Mouse (Mus musculus) intestine, embryonic 16.5 days (tissue): ENCODE data around the gene Slc18b1. TPM values are rescaled to one million over a fixed set of nuclear protein-coding genes. Genes with fewer than 3 reads are reported as not detected.

ENCODE experiments used
- ATAC-seq: fragments of 200-750 bp; cut with Nextera tagmentation; 2 replicates; pipeline ENCODE4 v1.8.0; 2017; ENCODE audit warnings: moderate TSS enrichment, moderate library complexity
- H3K27ac ChIP-seq: fragments of 300-500 bp; sonication (generic); 2 replicates; pipeline ENCODE4 v1.5.1; 2014; ENCODE audit warnings: mild to moderate bottlenecking, low read length
- H3K27me3 ChIP-seq: fragments of 300-500 bp; sonication (generic); replicated peaks from 2 replicates; pipeline ENCODE4 v1.6.1; 2014; ENCODE audit warnings: low read length, control low read depth, mixed read lengths; ENCODE audit not compliant: control insufficient read depth, insufficient read depth
- H3K36me3 ChIP-seq: fragments of 300-500 bp; sonication (generic); 2 replicates; pipeline ENCODE4 v1.6.1; 2014; ENCODE audit warnings: low read length, control low read depth; ENCODE audit not compliant: control insufficient read depth, insufficient read depth
- H3K4me1 ChIP-seq: fragments of 300-500 bp; sonication (generic); 2 replicates; pipeline ENCODE4 v1.6.1; 2014; ENCODE audit warnings: low read length, control low read depth, mixed read lengths; ENCODE audit not compliant: control insufficient read depth, insufficient read depth
- H3K4me2 ChIP-seq: fragments of 300-500 bp; sonication (generic); 2 replicates; pipeline ENCODE4 v1.6.1; 2014; ENCODE audit warnings: low read depth, low read length, control low read depth
- H3K4me3 ChIP-seq: fragments of 300-500 bp; sonication (generic); 2 replicates; pipeline ENCODE4 v1.5.1; 2014; ENCODE audit warnings: mild to moderate bottlenecking, low read length
- H3K9ac ChIP-seq: fragments of 300-500 bp; sonication (generic); 2 replicates; pipeline ENCODE4 v1.6.1; 2014; ENCODE audit warnings: low read depth, low read length
- H3K9me3 ChIP-seq: fragments of 300-500 bp; sonication (generic); 2 replicates; pipeline ENCODE4 v1.6.1; 2016; ENCODE audit warnings: low read length, control low read depth; ENCODE audit not compliant: control insufficient read depth
- WGBS: fragments of 180-500 bp; shearing (Covaris S2); extraction: QIAGEN DNeasy Blood & Tissue Kit; methylation state at CpG from one replicate; pipeline ENCODE4 v1.1.7; 2014; 5-methylcytosine and 5-hydroxymethylcytosine counted together
- polyA plus RNA-seq: library from polyadenylated mRNA; unstranded; fragments of >200 nt; fragmentation: Nextera tagmentation; extraction: Ambion mirVana; gene quantifications from 2 replicates; pipeline ENCODE4 v1.2.1, GENCODE M21; 2015

The Slc18b1 gene
- polyA plus RNA-seq, 1 experiment from 2014 or later = 21.2 TPM

GRCm38 (mm10) chr10:23836003-23836964, 39.5 kb downstream of the Slc18b1 start:
- Histone ChIP-seq H3K27me3 (no peaks in the 10 kb centered on the region), H3K9me3 (no peaks in the 10 kb centered on the region), H3K4me1 (peaks cover 2% of the 10 kb centered on the region), H3K4me3 (no peak overlapping the region), H3K9ac (no peak overlapping the region), H3K4me2 (no peak overlapping the region), H3K27ac (peak overlapping the region; percentile 28; the same call in 1 of the 2 replicates), H3K36me3 (no peaks in the 10 kb centered on the region)
- WGBS = 54% methylated on average over 9 of the region's 9 CpGs
- peak; percentile 82 for ATAC-seq

- no peaks in the 10 kb centered on the region for H3K27me3 ChIP-seq
- 0 out of 2 replicates have a peak overlapping the region, but pooled peaks have one; percentile 28 for H3K27ac ChIP-seq
- H3K9me3 ChIP-seq = no peaks in the 10 kb centered on the region
- no peak for ATAC-seq
- 80% methylated on average over 3 of the region's 3 CpGs for WGBS
- no peak overlapping the region for H3K9ac ChIP-seq
- no peak overlapping the region for H3K4me2 ChIP-seq
- peaks cover 2% of the 10 kb centered on the region for H3K4me1 ChIP-seq
- H3K4me3 ChIP-seq = no peak overlapping the region
- H3K36me3 ChIP-seq = no peaks in the 10 kb centered on the region
Observed at GRCm38 (mm10) chr10:23837115-23837514, 40.3 kb downstream of the Slc18b1 start.

- WGBS = 89% methylated on average over 3 of the region's 3 CpGs
- peak; percentile 36 for ATAC-seq
Observed at GRCm38 (mm10) chr10:23838910-23839309, 42.1 kb downstream of the Slc18b1 start.

GRCm38 (mm10) chr10:23839368-23839767, 42.6 kb downstream of the Slc18b1 start:
- no peak overlapping the region for H3K4me3 ChIP-seq
- H3K4me1 ChIP-seq = peaks cover 2% of the 10 kb centered on the region
- 34% methylated on average over 9 of the region's 9 CpGs for WGBS
- H3K9ac ChIP-seq = no peak overlapping the region
- no peak overlapping the region; the same call in 1 of the 2 replicates for H3K4me2 ChIP-seq
- no peaks in the 10 kb centered on the region for H3K36me3 ChIP-seq
- ATAC-seq = peak; percentile 80
- no peaks in the 10 kb centered on the region for H3K9me3 ChIP-seq
- no peak overlapping the region for H3K27ac ChIP-seq
- no peaks in the 10 kb centered on the region for H3K27me3 ChIP-seq

More at GRCm38 (mm10) chr10:23838910-23839309, 42.1 kb downstream of the Slc18b1 start:
- H3K27me3 ChIP-seq = no peaks in the 10 kb centered on the region
- peaks cover 2% of the 10 kb centered on the region for H3K4me1 ChIP-seq
- no peaks in the 10 kb centered on the region for H3K9me3 ChIP-seq
- no peak overlapping the region for H3K9ac ChIP-seq
- no peaks in the 10 kb centered on the region for H3K36me3 ChIP-seq
- no peak overlapping the region; the same call in 1 of the 2 replicates for H3K4me2 ChIP-seq
- H3K4me3 ChIP-seq = no peak overlapping the region
- H3K27ac ChIP-seq = no peak overlapping the region

GRCm38 (mm10) chr10:23840496-23840895, 43.7 kb downstream of the Slc18b1 start:
- Histone ChIP-seq H3K4me2 (no peak overlapping the region), H3K27ac (no peak overlapping the region), H3K9ac (no peak overlapping the region), H3K27me3 (no peaks in the 10 kb centered on the region), H3K4me3 (no peak overlapping the region), H3K36me3 (no peaks in the 10 kb centered on the region), H3K9me3 (no peaks in the 10 kb centered on the region), H3K4me1 (peaks cover 2% of the 10 kb centered on the region)
- ATAC-seq = no peak
- WGBS = 77% methylated on average over 4 of the region's 4 CpGs

GRCm38 (mm10) chr10:23851228-23851912, 54.6 kb downstream of the Slc18b1 start, which contains the start of gene Vnn3:
Gene Vnn3, plus strand, starts transcription at chr10:23851462.
- Histone ChIP-seq H3K27me3 (no peaks in the 10 kb centered on the region), H3K4me3 (no peak within 1 kb of the TSS), H3K4me1 (no peaks in the 10 kb centered on the region), H3K9me3 (no peaks in the 10 kb centered on the region), H3K9ac (no peak within 1 kb of the TSS), H3K36me3 (no peaks in the 10 kb centered on the region), H3K4me2 (no peak within 1 kb of the TSS), H3K27ac (no peak within 1 kb of the TSS)
- 74% methylated on average over 4 of the region's 4 CpGs for WGBS
- ATAC-seq = no peak

GRCm38 (mm10) chr10:23852096-23852495, 55.3 kb downstream of the Slc18b1 start:
- Histone ChIP-seq H3K9ac (no peak overlapping the region), H3K27me3 (no peaks in the 10 kb centered on the region), H3K4me2 (no peak overlapping the region), H3K27ac (no peak overlapping the region), H3K36me3 (no peaks in the 10 kb centered on the region), H3K4me3 (no peak overlapping the region), H3K9me3 (no peaks in the 10 kb centered on the region), H3K4me1 (no peaks in the 10 kb centered on the region)
- no peak for ATAC-seq
- 77% methylated on average over 2 of the region's 2 CpGs for WGBS

- Histone ChIP-seq H3K9me3 (peaks cover 11% of the 10 kb centered on the region; the same call in 1 of the 2 replicates), H3K4me2 (no peak overlapping the region), H3K27me3 (no peaks in the 10 kb centered on the region), H3K4me3 (no peak overlapping the region), H3K27ac (no peak overlapping the region), H3K36me3 (no peaks in the 10 kb centered on the region), H3K9ac (no peak overlapping the region), H3K4me1 (no peaks in the 10 kb centered on the region)
- 59% methylated on average over 9 of the region's 9 CpGs for WGBS
- peak; percentile 92 for ATAC-seq
Observed at GRCm38 (mm10) chr10:23864362-23865312, 67.9 kb downstream of the Slc18b1 start.
